In genomic region chr12:110495260-110495659, GRCm38 (mm10) we compare ENCODE assay signal across 14 mouse cellular contexts.
"Had no signal": no experiment of that assay in that cellular context is flagged by ENCODE, and none has a peak within 500 bp of the region (broad histone marks: within the 10 kb centered on the region; RNA-seq: fewer than 3 reads in every experiment).

No protein-coding gene starts in this region.

- H3K4me2 ChIP-seq: kidney, embryonic 15.5 days; liver, embryonic 13.5 days; midbrain, embryonic 11.5 days had no signal

- H3K27me3 ChIP-seq: kidney, embryonic 15.5 days; liver, embryonic 13.5 days had no signal

- H3K27ac ChIP-seq: kidney, embryonic 15.5 days; left cerebral cortex, adult 2 months; liver, embryonic 13.5 days had no signal

- H3K9me3 ChIP-seq: kidney, embryonic 15.5 days; liver, embryonic 13.5 days had no signal

- H3K4me3 ChIP-seq: kidney, embryonic 15.5 days; left cerebral cortex, adult 2 months; liver, embryonic 13.5 days had no signal

- DNase-seq: kidney, adult 8-10 months; kidney, postnatal 10 days; kidney, postnatal 36 days; layer of hippocampus, postnatal 36 days; liver, embryonic 13.5 days; lung, adult 2 months; lung, postnatal 14 days; lung, postnatal 4 days; midbrain, embryonic 14.5 days; thymus, adult 18-20 months; thymus, postnatal 25 days had no signal

- H3K9ac ChIP-seq: kidney, embryonic 15.5 days; liver, embryonic 13.5 days had no signal
